Mouse (Mus musculus) gastrocnemius, postnatal 10 days (tissue): ENCODE results near the gene Gm20388. TPM values are rescaled to one million over a fixed set of nuclear protein-coding genes. Genes with fewer than 3 reads are reported as not detected.

Experiments used
- DNase-seq: peaks from one replicate; pipeline ENCODE4 v3.0.0; 2021; ENCODE audit warnings: mixed read lengths
- total RNA-seq, 2 experiments: library from RNA; stranded (reverse); gene quantifications; 2 replicates each; pipeline ENCODE4 v1.2.3; 2021

Gm20388 gene
- total RNA-seq, 2 experiments from 2014 or later, result 2.9 to 6.0 TPM

DNA sequence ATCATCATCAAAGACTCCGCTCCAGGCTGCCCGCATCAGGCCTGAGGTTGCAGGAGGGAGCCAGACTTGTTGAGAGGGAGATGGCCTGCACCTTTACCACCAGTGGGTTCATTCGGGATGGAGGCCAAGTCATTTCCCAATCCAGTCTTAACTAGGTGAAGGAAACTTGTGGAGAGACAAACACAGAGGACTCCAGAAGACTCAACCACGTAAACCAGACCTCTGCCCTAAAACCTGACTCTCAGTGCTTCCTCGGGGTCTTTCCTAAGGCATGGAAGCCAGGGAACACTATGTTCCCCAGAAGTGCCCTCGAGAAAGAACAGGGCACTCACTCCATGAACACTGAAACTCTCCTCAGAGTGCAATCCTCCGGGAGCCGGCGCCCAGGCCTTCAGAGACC, 1994.4 kb downstream of the Gm20388 start:
- no peak for DNase-seq

- DNase-seq, result no peak
Measured at GRCm38 (mm10) chr8:121905420-121905819, 1994.8 kb downstream of the Gm20388 start.

GRCm38 (mm10) chr8:121905864-121906263, 1995.2 kb downstream of the Gm20388 start:
- DNase-seq, result no peak

DNA sequence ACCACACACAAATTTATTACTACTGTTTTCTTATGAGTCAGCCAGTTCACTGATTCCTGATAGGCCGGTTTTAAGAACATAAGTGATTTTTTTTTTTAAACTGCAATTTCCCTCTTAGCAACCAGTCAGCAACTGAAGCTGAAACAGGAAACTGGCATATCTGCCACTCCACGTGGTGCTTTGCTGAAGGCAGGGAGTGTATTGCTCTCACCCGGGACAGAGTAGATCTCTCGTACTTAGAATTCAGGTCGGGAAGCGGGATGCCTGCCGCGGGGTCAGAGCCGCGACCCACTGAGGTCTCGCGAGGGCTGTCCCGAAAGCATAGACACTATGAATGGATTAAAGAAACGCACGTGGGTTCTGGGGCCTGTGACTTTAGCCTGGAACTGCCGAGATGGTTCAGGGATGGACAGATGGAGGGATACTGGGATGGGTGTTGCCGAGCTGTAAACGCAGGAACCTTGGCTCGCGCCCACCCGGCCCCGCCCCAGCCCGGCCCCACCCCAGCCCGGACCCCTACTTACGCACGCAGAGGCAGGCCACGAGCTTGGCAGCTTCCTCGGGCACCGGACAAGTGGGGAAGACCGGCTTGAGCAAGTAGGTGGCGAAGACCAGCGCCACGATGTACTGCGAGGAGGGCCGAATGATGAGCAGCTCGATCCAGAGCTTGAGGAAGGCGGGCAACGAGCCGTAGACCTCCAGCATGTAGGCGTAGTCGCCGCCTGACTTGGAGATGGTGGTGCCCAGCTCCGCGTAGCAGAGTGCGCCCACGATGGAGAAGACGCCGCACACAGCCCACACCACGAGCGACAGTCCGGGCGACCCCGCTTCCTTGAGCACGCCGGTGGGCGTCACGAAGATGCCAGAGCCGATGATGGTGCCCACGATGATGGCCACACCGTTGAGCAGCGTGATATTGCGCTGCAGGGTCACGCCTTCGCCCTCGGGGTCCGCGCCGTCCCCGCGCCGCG, 1996.2 kb downstream of the Gm20388 start:
- DNase-seq, result no peak

DNA sequence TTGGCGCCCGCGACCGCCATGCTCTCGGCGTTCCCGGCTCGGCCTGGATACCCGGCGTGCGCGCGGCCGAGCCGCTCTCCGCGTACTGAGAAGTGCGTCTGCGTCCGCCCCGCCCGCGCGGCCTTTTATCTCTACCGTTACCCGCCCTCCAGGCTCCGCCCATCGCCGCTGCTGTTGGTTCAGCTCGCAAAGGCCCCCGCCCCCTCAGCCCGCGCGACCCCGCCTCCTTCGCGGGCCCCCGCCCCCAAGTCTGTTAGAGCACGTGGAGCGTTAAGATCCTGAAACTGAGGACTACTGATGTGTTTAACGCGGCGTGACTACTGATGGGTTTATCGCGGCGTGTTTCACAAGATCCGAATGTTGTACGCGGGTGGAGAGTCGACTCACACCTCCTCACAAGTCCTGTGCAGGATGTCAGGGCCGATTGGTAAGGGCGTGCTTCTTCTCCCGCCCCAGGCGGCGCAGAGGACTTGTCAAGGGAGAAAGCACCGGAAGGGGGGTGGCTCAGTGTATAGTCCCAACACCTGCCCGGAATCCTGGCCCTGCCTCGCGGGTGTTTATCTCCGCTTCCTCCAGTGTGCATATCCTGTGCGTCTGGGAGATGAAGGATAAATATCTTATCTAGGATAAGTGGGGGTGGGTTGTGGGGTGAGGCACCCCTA, 1997.1 kb downstream of the Gm20388 start, which contains the start of gene Slc7a5:
Slc7a5 (minus strand) TSS at position 108 of the 662 bp plus-strand sequence.
- DNase-seq, result peak; percentile 98

GRCm38 (mm10) chr8:121908378-121909147, 1997.9 kb downstream of the Gm20388 start:
- no peak for DNase-seq

GRCm38 (mm10) chr8:121909148-121909541, 1998.5 kb downstream of the Gm20388 start:
- DNase-seq, result no peak

- DNase-seq, result peak; percentile 79
Measured at GRCm38 (mm10) chr8:121909663-121910062, 1999.0 kb downstream of the Gm20388 start.

GRCm38 (mm10) chr8:121911400-121911799, 2000.8 kb downstream of the Gm20388 start:
- DNase-seq, result no peak

DNA sequence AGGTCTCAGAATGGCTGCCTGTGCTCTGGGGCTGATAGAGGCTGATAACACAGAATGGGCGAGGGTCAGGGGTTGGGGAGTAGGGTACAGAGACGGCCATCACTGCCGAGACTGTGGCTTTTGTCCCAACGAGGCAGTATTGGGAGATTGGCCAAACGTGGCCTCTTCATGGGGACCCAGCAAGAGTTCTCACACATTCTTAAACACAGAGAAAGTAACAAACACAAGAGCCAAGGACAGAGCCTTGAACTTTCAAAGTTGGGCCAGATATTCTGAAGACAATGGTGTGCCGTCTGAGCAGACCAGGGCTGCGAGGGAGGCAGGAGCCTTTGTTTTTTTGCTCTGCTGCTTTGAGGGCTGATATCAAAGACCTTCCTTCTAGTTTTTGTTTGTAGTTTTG, 2001.3 kb downstream of the Gm20388 start:
- no peak for DNase-seq

DNA sequence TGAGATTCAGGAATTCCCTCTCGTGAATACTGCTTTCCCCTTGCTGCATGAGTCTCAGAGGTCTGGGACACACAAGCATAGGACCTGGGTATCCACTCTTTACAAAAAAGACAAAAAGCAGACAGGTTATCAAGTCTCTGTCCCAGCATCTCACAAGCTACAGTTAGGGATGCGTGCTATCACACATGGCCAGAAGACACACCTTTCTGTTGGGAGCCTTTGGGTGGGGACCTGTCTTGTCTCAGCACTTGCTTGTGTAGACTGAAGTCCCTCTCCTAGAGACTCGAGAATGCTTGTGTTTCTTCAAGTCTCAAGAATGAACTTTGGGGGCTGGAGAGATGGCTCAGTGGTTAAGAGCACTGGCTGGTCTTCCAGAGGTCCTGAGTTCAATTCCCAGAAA, 2002.2 kb downstream of the Gm20388 start:
- no peak for DNase-seq

GRCm38 (mm10) chr8:121913378-121913777, 2002.7 kb downstream of the Gm20388 start:
- no peak for DNase-seq

DNA sequence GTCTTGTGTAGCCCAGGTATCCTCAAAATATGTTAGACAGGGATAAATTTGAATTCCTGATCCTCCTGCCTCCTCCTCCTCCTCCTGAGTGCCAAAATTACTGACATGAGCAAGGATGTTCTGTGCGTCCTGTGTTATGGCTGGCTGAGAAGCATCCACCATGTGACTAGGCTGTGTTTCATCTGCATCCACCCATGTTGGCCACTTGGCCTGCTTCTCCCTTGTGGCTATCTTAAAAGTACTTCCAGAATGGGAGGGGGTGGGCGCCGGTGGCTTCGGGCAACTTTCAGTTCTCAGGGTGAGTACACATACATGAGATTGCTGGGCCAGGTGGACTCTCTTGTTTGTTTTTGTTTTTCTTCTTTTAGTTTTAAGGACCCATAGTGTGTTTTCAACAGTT, 2008.5 kb downstream of the Gm20388 start:
- no peak for DNase-seq

DNA sequence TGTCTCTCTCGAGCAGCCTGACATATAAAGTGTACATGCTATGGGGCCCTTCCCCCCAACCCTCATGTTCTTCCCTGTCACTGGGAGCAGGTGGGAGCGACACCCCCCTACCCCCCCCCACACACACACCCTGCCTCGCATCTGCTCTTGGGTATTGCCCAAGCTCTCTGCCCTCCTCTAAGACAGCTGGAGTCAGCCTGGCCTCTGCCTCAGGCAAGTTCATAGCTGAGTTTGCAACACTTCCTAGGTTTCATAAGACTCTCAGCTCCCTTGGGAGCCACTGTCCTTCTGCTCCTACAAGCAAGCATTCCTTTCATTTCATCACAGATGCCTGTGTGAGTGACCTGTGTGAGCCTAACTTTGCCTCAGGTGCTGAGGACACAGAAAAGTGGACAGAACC, 2009.1 kb downstream of the Gm20388 start:
- no peak for DNase-seq

DNA sequence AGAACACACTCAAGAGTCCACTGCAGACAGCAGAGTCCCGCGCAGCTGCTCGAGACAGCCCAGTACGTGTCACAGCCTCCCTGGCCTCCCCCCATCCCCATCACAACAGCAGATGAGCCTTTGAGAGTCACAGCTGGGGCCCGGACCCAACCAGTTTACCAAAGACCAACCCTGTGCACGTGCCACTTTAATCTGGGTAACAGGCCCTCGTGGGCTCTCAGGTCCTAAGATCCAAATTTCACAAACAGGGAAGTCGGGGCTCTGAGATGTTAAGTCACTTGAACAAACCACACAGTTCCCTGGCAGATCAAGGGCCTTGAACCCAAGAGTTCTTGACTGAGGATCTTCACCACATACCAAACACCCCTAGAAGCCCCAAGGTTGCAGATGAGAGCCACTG, 2010.9 kb downstream of the Gm20388 start:
- DNase-seq, result no peak

DNA sequence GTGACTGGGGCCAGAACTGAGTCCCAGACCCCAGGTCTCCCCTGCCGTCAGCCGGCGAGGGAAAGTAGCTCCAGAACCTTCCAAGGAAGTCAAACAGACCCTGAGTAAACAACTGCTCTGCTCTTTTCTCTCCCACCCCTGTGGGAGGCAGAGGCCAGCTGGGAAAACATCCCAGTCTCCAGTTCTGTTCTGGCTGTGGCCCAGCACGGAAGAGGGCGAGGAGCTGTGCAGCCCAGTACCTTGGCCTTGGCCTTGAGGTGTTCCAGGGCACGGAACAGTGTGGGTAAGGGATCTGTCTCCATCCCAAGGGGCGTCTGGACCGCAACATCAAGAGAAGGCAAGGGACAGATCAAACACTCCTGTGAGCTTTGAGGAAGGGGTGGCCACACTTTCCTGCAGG, 2011.5 kb downstream of the Gm20388 start:
- DNase-seq, result peak; percentile 47

DNA sequence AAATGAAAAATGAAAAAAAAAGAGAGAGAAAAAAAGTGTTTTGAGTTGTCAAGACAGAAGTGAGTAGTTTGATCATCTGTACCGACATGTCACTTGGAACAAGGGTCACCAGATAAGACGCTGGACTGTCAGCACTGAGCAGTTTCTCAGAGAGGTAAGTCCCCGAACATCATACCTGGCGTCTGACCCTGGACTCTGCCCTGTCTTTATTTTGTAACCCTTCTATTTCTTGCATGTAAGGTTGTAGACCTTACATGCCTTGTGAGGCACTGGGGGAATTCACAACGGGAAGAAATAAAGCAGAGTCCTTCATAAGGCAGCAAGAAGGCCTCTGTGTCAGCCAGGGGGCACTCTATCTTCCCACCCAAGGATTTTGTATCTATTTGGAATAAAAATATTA, 2014.0 kb downstream of the Gm20388 start:
- DNase-seq, result no peak

DNA sequence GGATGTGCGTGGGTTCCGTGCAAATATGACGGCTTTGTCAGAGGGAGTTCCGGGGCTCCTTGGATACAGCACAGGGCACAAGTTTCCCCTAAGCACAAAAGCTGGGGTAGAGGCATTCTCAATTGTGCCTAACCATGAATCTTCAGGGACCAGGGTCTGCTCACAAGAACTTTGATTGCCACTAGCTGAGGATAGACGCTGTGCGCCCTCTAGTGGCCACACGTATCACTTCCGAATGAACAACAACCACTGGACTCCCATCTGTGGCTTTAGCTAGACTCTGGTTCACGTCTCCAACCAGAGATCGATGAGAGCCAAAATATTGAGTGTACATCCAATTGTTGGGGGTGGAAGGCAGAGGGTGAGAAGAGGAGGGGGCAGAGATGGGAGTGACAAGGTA, 2015.0 kb downstream of the Gm20388 start:
- DNase-seq, result peak; percentile 83

DNA sequence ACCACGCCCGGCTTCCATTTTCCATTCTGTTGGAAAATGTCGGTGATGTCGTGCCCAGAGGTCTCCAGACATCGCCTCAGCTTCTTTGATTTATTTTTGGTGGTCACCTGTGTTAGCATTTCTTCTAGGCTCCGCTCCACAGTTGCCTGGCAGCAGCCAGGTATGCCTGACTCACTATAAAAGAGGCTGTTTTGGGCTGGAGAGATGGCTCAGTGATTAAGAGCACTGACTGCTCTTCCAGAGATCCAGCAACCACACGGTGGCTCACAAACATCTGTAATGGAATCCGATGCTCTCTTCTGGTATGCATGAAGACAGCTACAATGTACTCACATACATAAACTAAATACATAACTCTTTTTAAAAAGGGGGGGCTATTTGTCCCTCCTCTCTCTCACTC, 2015.6 kb downstream of the Gm20388 start:
- DNase-seq, result no peak

DNA sequence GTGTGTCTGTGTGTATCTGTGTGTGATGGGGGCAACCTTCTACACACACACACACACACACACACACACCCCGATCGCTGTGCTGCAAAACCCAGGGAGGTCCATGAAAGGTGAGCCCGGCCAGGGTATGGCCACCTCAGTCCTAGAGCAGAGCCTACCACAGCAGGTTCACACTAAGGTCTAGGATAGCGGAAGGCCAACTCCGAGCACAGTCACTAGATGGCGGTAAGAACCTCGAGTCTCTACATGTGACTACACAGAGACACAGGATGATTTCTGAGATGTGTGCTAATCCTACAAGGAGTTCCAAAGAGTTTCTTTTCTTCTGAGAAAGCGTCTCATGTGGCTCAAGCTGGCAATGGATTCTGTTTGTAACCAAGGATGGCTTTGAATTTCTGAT, 2016.7 kb downstream of the Gm20388 start:
- peak; percentile 58 for DNase-seq

DNA sequence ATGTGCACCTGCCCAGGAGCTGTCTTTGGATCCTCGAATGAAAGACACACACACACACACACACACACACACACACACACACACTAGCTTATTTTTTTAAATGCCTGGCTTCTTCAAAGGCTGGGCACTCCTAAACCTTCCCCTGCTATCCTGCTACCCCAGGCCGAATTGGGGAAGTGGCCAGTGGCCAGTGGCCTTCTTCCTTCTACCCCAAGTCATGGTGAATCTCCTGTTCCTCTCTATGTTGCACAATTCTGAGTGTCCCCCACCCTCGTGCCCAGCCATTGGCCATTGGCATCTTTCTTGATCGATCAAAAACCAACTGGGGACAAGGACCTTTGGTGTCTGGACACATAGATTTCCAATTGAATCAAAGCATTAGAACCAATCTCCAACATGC, 2019.4 kb downstream of the Gm20388 start:
- DNase-seq, result no peak

GRCm38 (mm10) chr8:121931571-121931970, 2020.9 kb downstream of the Gm20388 start:
- DNase-seq, result no peak
